In the genomic region with DNA sequence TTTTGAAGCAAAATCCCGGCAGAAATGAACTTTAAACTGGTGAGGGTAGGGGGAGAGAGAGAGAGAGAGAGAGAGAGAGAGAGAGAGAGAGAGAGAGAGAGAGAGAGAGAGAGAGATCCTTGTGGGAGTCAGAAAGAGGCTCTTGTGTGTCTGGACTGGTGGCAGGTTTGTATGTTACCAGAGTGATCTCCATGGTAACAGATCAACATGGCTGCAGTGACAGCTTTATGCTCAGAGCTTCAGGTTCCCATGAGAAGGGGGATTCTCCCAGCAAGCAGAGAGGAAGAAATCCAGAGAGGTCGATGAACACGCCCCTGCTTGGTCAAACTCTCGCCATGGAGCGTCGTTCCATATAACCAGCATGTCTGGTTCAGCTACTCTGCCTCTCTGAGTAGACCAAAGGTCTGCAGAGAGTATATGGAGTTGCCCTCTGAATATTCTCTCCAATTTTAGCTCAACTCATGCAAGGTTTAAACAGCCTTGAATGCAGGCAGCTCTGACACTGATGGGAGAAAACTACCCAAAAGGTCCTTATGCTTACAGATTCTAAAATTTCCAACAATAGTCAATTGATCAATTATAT, we compare ENCODE assay signal across 9 mouse cellular contexts.
DNase-seq lines count a peak whose midpoint lies in the region; ATAC-seq lines count a peak whose summit lies in the region.
"Had no signal": no experiment of that assay in that cellular context is flagged by ENCODE, and none has a peak within 500 bp of the region (broad histone marks: within the 10 kb centered on the region; RNA-seq: fewer than 3 reads in every experiment).

No protein-coding gene starts in this region.

- no peaks in the 10 kb centered on the region for H3K9me3 ChIP-seq in kidney, embryonic 15.5 days (replicated peaks)
- H3K9me3 ChIP-seq in midbrain, embryonic 13.5 days: no peaks in the 10 kb centered on the region
- H3K9me3 ChIP-seq in liver, embryonic 11.5 days (ENCODE audit: control insufficient read depth, low read length): no peaks in the 10 kb centered on the region
- H3K9me3 ChIP-seq: limb, embryonic 13.5 days had no signal

- no peak overlapping the region for H3K27ac ChIP-seq in kidney, embryonic 15.5 days
- no peak overlapping the region for H3K27ac ChIP-seq in midbrain, embryonic 13.5 days
- no peak overlapping the region for H3K27ac ChIP-seq in liver, embryonic 11.5 days (ENCODE audit: low read depth, low read length)
- H3K27ac ChIP-seq: limb, embryonic 13.5 days had no signal

- 0 out of 2 replicates have a peak, but pooled peaks cover 5% of the 10 kb centered on the region for H3K36me3 ChIP-seq in kidney, embryonic 15.5 days
- H3K36me3 ChIP-seq in midbrain, embryonic 13.5 days: no peaks in the 10 kb centered on the region
- H3K36me3 ChIP-seq in liver, embryonic 11.5 days (ENCODE audit: control insufficient read depth, insufficient read depth, low read length): no peaks in the 10 kb centered on the region
- H3K36me3 ChIP-seq: limb, embryonic 13.5 days had no signal

- H3K27me3 ChIP-seq in kidney, embryonic 15.5 days: no peaks in the 10 kb centered on the region
- no peaks in the 10 kb centered on the region for H3K27me3 ChIP-seq in midbrain, embryonic 13.5 days
- no peaks in the 10 kb centered on the region for H3K27me3 ChIP-seq in liver, embryonic 11.5 days (replicated peaks; ENCODE audit: control insufficient read depth, insufficient read depth, low read length)
- H3K27me3 ChIP-seq: limb, embryonic 13.5 days had no signal

- ATAC-seq in kidney, embryonic 15.5 days (replicated peaks; ENCODE audit: low FRiP score): 0 out of 2 replicates have a peak, but pooled peaks have one; percentile 40
- ATAC-seq in activated CD4-positive, CD25-positive, alpha-beta regulatory T cell, adult 4 months: peak; percentile 27
- peak; percentile 88 for ATAC-seq in midbrain, embryonic 13.5 days
- no peak for ATAC-seq in liver, embryonic 11.5 days (replicated peaks; ENCODE audit: low FRiP score)

- 31% methylated on average over 6 of the region's 6 CpGs for WGBS in kidney, embryonic 15.5 days
- 27% methylated on average over 6 of the region's 6 CpGs for WGBS in midbrain, embryonic 13.5 days
- WGBS in liver, embryonic 11.5 days: 67% methylated on average over 6 of the region's 6 CpGs

- no peak for DNase-seq in kidney, adult 8-10 months
- DNase-seq in forelimb bud, embryonic 11.5 days (ENCODE audit: low read depth, low spot score): peak; percentile 19
- no peak for DNase-seq in right cerebral cortex, adult 18-20 months
- no peak for DNase-seq in lung, postnatal 25 days (ENCODE audit: low spot score)
- no peak for DNase-seq in liver, embryonic 11.5 days (ENCODE audit: low spot score)

- H3K4me3 ChIP-seq in kidney, embryonic 15.5 days (replicated peaks): no peak overlapping the region
- no peak overlapping the region for H3K4me3 ChIP-seq in midbrain, embryonic 13.5 days (replicated peaks)
- H3K4me3 ChIP-seq in liver, embryonic 11.5 days (ENCODE audit: low read depth, low read length): no peak overlapping the region
- H3K4me3 ChIP-seq: limb, embryonic 13.5 days had no signal

- H3K4me2 ChIP-seq in kidney, embryonic 15.5 days: no peak overlapping the region
- peak overlapping the region; percentile 17; the same call in 1 of the 2 replicates for H3K4me2 ChIP-seq in midbrain, embryonic 13.5 days (replicated peaks)
- no peak overlapping the region for H3K4me2 ChIP-seq in liver, embryonic 11.5 days
- H3K4me2 ChIP-seq: limb, embryonic 13.5 days had no signal

- no peak overlapping the region for H3K9ac ChIP-seq in kidney, embryonic 15.5 days
- no peak overlapping the region for H3K9ac ChIP-seq in midbrain, embryonic 13.5 days (replicated peaks)
- H3K9ac ChIP-seq in liver, embryonic 11.5 days (ENCODE audit: low read depth, low read length): no peak overlapping the region
- H3K9ac ChIP-seq: limb, embryonic 13.5 days had no signal

- peaks cover 41% of the 10 kb centered on the region for H3K4me1 ChIP-seq in kidney, embryonic 15.5 days
- H3K4me1 ChIP-seq in midbrain, embryonic 13.5 days (replicated peaks): peaks cover 33% of the 10 kb centered on the region
- H3K4me1 ChIP-seq in liver, embryonic 11.5 days (replicated peaks; ENCODE audit: control insufficient read depth, insufficient read depth, low read length): peaks cover 14% of the 10 kb centered on the region
